Mouse (Mus musculus): ENCODE measurements around the gene Ppm1e.

Gene Ppm1e

DNA sequence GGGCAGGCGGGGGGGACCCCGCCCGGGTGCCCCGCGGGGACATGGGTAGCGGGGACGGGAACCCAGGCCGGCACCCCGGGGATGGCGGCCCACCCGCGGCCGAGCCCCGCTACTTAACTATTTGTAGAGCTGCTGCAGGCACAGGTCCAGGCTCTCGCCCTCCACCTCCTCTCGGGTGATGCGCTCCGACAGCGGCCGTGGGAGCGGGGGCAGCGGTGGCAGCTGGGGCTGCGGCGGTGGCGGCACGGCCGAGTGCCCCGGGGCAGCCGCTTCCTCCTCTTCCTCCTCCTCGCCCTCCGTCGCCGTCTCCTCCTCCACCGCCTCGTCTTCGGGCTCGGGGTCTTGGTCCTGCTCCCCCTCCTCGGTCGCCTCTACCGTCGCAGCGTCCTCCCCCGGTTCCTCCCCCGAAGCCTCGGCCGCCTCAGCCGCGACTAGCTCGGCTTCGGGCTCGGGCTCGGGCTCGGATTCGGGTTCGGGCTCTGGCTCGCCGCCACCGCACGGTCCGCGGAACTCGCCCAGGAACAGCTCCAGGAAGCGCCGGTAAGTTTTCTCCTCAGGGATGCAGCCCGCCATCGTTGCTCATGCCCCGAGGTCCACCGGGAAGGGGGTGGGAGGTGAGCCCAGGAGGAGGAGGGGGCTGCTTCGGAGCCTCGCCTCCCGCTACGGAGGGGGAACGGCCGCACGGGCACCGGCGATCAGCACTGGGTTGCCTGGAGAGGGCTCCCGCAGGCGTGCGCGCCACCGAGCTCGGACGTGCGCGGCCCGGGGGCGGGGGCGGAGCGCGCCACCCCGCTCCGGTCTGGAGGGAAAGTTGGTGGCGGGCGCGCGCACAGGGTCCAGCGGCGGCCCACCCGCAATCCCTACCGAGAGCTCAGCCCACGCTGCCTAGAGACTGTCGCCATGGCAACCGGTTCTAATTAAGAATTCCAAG lies at the start of gene Ppm1e:
Gene Ppm1e, minus strand, starts transcription at position 693 of the 931 bp plus-strand sequence.
- CTCF ChIA-PET = interaction anchor here (0.5 kb wide), 1 partner anchor 148 kb away, joined by 3 read pairs; no protein-coding TSS in a partner anchor

DNA sequence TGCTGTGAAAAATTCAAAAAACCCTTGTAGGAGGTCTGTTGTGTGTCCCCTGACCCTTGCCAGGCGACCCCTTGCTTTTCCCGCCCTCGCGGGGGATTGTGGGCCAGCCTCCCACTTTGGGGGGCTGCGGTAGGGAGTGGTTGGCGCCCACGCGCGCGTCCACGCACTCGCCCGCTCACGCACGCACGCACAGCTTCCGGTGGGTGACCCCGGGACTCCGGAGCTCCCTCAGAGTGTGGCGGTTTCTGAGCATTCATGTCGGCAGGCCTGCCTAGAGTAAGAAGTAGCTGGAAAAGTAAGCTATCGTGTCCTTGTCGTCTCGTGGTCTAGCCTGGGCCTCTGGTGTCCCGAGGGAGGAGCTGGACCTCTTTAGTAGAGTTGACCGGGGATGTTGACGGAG lies 46.1 kb upstream of the Ppm1e start, which contains the start of the genes Rad51c and Tex14:
Gene Rad51c, minus strand, starts transcription at position 79 of the 400 bp plus-strand sequence.
Gene Tex14, plus strand, starts transcription at position 190 of the 400 bp plus-strand sequence.
- CTCF ChIA-PET = interaction anchor here (0.6 kb wide), 1 partner anchor 830 kb away, joined by 3 read pairs; no protein-coding TSS in a partner anchor

DNA sequence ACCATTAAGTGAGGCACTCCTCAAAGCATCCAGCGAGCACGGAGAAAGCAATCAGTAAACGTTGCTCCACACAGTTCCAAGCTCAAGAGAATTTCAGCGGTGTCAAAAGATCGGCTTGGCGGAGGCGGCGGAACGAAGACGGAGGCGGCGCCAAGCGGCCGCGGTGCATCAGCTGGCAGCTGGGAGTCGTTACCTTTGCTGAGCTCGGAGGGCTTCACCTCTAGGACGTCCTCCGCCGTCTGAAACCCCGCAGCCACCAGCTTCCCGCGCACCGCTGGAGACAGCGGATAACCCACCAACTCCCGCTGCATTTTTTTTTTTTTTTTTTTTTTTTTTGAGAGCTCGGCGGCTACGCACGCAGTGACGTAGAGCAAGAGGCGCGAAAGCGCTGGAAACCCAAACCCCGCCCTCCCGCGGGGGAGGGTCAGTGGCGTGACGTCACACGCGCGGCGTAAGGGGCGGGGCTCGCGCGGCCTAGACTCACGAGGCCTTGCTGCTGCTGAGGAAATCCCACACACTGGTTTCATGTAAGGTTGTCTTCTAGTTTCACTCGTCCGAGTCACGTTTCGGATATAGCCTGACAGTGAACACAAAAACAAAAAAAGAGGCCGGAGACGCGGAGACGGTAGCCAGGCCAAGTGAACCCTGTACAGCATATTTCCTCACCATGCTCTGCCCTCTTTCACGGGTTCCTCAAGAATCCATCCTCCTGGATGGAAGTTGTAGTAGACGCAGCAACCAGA lies 45.5 kb upstream of the Ppm1e start:
- CTCF ChIA-PET = interaction anchor here (0.6 to 0.8 kb wide), 2 partner anchors 142 to 164 kb away, joined by 3 to 5 read pairs; partner anchors contain the start of gene Sept4

DNA sequence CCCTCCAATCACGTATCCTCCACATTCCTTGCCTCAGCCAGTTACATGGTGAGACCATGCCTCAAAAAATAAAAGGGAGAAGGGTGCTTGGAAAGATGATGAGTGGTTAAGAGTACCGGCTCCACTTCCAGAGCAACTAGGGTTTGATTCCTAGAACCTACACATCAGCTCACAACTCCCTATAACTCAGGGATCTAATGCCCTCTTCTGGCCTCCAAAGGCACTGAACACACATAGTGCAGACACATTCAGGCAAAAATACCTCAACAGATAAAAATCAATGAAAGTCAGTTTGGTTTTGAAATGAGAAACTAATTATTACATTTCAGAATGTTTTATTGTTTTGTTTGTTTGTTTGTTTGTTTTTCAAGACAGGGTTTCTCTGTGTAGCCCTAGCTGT lies 39.6 kb upstream of the Ppm1e start:
- CTCF ChIA-PET = no interaction called here

DNA sequence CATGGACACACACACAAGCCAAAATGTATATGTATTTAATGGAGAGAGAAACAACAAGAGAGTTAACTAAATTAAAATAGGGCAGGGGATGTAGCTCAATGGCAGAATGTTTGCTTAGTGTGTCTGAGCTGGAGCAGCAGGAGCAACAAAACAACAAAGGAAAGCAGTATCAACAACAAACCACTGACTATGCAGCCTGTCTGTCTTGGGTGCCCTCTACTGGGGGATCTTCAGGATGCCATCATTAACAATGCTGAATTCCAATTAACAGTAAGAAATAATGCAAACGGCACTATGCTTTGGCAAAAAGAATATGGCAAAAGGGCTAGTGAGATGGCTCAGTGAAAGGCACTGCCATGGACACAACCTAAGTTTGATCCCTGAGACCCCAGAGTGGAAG lies 35.0 kb upstream of the Ppm1e start:
- CTCF ChIA-PET = interaction anchor here (0.8 kb wide), 1 partner anchor 109 kb away, joined by 3 read pairs; no protein-coding TSS in a partner anchor

DNA sequence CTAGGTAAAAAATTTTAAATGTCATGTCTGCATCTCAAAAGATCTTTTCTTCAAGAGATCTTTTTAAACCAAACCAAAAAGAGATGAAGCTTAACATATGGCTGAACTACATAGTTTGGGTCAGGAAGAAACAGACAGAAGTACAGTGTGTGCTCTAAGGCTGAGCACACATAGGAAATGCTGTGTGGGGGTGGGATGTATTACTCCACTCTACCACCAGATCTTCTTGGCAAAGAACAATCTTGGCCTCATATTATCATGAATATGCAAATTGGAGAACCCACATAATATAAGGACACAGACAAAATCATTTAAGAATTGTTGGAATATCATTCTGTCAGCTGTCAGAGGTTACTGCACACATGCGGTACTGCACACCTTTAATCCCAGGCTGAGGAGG lies 26.9 kb upstream of the Ppm1e start:
- CTCF ChIA-PET = no interaction called here

DNA sequence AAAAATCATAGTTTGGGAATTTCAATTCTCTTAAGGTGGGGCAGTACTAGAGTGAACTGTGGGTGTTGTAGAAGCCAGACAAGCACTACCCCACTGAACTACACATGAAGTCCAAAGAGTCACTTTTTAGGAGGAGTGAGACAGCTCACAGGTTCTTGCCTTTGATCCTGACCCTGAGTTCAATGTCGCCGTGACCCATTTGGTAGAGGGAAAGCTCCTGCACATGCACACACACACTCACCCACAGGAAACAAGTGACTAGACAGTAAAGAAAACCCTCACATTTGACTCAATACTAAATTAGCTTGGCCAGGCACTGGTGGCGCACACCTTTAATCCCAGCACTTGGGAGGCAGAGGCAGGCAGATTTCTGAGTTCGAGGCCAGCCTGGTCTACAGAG lies 25.7 kb upstream of the Ppm1e start:
- CTCF ChIA-PET = interaction anchor here (0.5 kb wide), 1 partner anchor 68 kb away, joined by 6 read pairs; no protein-coding TSS in a partner anchor

DNA sequence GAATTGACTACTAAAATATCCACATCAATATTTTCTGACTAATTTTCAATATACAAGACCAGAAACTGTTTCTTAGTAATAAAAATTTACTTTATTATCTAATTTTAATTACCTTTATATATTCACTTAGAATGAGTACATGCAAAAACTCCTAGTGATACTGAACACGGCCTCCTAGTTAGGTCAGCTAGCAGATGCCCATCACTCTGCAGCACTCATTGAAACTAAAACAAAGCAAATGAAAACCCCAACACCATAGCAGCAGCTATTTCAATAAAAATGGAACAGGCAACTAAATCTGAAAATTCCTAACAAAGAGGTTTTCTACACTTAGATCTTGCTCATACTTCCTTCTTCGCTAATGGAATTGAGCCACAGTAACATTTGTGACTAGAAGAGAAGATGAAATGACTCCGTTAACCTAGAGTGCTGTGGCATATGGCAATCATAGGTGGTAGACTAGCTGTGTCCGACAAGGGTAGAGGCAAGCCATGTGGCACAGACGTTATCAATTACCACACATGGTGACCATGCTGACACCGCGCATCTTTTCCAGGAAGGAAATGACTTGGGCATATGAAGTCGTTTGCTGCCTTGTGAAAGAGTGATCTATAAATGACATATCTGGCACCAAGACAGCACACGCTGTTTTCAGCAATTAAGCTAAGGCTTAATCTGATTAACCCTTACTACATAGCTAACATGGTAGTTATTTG lies 9.2 kb upstream of the Ppm1e start:
- CTCF ChIA-PET = interaction anchor here (0.6 kb wide), 2 partner anchors 42 to 1871 kb away, joined by 3 read pairs; no protein-coding TSS in a partner anchor

DNA sequence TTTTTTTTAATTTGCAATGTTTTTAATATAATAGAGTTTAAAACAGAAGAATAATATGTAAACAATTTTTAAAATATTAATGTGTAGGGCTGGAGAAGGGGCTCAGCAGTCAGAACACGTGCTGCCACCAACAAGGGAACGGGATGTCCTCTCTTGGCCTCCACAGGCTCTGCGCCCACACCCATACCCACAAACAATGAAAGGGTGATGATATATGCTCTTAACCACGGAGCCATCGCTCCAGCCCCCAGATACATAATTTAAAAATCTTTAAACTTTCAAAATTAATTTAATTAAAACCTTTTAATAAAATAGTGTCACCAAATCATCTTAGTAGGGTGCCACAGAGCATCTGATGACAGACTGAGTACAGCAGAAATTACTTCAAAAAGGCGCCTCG lies 8.2 kb upstream of the Ppm1e start:
- CTCF ChIA-PET = no interaction called here

DNA sequence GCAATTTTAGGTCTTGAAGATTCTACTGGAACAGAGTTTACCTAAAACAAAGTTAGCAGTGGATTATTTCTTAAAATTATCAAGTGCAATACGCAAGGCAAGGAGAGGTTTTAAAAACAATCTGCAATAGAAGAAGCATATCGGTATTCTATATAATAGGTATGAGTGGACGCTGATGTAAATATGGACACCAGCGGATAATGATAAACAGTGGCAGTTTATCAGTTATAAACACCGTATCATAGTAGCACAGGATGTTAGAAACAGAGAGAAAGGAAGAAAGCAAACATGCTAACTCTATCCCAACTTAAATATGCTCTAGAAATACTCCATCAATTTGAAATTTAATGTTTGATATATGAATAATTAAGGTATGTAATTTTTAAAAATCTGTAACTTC lies 6.3 kb upstream of the Ppm1e start:
- CTCF ChIA-PET = no interaction called here

DNA sequence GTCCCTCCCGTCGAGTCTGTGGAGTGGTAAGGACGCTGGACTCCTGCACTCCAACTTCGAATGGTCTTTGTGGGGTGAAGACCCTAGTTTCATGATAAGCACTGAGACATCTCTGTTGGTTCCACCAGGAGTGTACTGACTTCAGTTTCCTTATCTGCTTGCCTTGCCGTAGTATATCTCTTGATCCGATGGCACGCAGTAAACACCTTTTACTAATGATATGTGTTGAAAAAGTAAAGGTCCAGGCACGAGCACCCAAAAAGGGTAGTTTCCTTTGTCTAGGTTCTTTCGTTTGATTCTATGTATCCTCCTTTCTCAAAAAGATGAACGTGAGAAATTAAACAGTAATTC lies 414 bp upstream of the Ppm1e start:
- CTCF ChIA-PET = interaction anchor here (0.5 kb wide), 1 partner anchor 148 kb away, joined by 3 read pairs; no protein-coding TSS in a partner anchor

DNA sequence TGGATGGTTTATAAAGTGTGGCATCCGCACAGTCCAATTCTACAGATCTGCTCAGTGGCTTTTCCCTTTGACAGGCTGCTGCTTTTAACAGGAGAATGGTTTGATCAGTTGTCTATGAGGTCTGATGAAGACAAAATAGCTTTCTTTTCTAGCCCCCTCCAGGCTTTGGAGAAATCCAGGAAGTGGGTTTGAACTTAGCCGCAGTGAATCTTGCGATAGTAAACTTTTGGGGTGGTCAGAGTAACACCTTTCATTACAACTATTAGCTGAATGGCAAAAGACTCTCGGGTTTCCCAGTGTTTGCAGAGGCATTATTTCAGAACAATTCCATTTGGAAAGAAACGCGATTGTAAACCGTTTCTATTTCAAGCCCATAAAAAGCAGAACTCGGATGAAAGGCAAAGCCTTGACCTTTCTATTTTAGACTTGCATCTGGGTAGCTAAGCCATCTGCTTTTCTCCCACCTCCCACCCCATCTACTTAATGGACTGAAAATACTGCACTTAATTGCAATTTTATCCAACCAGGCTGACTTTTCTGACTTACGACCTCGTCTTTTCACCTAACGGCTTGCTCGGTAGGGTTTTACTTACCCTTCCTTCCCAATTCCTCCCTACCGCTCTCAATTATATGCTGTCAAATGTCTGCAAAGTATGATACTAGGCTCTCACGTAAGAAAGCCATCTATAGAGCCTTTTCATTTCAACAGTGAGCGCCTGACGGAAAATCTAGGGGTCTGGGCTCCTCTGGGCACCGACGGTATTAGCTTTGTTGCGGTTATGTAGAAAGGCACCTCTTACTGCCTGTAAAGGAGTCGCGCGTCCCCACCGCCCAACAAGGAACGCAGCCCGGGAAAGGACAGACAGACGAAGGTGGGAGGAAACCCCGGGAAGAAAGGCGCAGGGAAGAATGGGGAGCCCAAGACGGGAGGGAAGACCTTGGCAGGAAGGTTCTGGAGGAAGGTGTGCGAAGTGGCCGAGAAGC lies 1.2 kb downstream of the Ppm1e start:
- CTCF ChIA-PET = no interaction called here

DNA sequence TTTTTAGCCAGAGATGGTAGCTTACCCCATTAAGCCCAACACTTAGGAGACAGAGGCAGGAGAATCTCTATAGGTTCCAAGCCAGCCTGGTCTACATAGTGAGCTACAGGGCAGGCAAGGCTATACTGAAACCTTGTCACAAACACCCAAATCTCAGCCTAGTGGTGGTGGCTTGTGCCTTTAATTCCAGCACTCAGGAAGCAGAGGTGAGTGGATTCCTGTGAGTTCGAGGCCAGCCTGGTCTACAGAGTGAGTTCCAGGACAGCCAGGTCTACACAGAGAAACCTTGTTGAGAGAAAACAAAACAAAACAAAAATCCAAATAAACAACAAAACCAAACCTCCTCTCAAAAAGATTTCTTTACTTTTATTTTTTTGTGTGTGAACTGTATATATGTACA lies 4.0 kb downstream of the Ppm1e start:
- CTCF ChIA-PET = no interaction called here

DNA sequence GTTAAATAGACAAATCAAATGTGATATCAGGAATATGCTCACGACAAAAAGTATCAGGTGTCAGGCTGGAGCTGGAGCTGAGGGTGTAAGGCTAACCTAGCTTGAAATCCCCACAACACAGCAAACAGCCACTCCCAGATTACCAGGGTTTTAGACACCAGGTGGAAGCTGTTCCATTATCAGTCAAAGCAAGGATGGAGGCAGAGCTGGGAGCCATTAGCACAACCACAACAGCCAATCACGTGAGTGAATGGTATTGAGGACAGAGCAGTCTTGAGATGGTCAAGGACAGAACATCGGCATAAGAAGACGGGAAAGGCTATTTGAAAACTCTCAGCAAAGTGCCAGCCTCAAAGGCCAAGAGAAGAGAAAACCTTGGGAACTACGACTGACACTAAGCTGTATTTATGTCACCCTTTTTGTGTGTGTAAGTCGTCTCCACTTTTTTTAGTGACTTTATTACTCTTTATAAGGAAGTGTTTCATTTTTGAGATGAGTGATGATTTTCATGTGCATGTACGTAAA lies 5.1 kb downstream of the Ppm1e start:
- CTCF ChIA-PET = no interaction called here

DNA sequence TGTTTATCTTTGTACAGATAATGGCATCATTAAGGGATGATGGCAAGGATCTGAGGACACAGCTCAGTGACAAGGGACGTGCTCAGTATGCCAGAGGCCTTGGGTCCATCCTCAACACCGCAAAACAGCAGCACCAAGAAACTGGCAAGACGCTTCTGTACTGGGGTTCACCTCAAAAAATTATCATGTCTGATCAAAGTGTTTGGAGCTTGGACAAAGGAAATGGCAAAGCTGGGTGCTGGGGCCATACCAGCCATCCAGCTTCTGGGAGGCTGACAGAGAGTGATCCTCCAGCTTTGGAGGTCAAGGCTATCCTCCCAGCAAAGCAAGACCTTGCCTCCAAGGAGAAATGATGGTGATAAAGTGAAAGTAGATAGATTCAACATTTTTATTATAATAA lies 32.4 kb downstream of the Ppm1e start:
- CTCF ChIA-PET = interaction anchor here (0.6 kb wide), 2 partner anchors 42 to 111 kb away, joined by 3 to 8 read pairs; no protein-coding TSS in a partner anchor

DNA sequence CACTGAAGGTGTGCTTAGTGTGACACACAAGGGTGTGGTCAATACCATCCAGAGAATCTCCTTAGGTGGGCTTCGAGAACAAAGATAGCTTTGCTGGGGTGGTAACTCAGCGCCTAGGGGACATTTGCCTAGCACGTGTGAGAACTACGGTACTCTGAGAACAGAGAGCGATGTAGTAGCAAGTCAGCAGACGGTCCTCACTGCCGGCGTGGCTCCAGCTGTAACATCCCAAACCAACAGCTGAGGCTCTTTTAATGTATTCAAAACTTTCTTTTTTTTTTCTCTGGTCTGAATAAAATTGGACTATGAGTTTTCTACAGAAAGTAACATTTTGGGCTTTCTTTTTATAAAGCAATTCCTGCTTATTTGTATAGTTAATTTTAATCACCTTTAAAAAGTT lies 36.3 kb downstream of the Ppm1e start:
- CTCF ChIA-PET = no interaction called here

DNA sequence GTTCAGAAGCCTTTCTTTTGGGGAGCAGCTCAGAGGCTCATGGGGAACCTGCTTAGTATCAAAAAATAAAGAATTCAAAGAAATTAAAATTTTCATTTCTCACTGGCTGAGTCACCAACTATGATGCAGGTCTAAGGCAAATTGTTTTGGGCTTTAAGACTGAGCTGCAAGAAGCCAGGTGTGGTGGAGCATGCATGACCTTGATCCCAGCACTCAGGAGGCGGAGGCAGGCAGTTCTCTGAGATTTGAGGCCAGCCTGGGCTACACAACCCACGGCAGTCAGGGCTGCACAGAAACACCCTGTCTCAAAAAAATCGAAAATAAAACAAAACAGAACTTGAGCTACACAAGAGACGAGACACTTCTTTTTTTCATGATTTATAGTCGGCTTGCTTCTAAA lies 38.8 kb downstream of the Ppm1e start:
- CTCF ChIA-PET = no interaction called here

DNA sequence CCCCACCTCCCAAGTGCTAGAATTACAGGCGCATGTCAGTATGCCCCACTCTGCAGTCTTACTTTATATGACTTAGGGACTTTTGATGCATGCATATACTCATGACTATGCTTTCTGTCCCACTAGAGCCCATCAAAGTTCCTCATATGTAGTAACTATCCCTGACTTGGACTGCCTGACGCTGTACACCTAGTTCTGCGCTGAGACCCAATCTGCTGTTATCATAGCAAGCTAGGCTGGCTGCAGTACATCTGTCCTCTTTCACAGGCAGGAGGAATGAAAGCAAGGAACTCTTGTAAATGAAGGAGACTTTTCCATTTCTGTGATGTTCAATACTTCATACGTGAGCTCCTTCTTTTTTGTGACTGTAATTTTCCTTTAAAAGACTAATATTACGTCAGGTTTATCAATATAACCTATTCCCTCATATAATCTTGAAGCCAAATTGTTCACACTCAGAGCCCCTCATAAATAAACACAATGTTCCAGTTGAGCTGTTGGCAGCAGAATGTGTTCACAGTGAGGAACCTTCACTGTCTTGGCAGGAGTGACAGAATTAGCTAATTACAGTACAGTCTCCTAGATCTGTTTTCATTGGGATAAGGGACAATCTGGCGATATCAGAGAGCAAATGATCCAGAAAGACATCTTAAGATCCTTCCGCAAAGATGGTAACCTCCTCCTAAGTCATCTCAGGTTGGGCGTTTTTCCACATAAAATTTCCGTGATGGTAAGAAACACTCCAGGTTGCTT lies 39.7 kb downstream of the Ppm1e start:
- CTCF ChIA-PET = no interaction called here

DNA sequence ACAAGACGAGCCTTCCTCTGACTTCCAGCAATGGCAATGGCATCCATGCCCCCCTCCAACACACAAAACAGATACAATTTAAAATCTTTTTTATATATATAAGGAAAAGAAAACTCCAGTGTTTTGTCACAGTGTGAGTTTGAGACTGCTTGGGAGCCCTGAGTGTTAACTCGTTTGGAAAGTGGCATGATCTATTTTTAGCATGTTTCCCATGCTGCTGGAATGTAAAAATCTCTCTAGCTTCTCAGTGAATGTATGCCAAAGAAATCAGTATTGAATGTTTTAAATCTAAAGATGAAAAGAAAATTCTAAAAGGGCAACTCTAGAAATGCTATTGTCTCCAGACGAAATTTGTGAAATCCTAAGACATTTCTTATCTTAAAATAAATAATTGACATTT lies 45.3 kb downstream of the Ppm1e start:
- CTCF ChIA-PET = no interaction called here

DNA sequence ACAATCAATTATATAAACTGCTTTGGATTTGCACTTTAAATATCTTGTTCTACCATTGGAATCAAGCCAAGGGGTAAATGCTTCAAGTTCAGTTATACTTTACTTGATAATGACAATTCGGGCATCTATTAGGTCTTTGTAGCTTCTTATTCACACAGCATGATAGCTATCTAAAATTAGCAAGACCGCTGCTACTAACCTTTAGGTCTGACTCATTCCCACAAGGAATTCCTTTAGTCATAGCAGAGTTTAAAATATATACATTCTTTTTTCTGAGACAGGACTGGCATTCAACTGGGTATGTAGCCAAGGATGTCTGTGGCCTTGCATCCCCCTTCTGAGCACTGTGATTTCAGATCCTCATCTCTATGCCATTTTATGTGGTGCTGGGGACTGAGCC lies 48.5 kb downstream of the Ppm1e start:
- CTCF ChIA-PET = no interaction called here
